Mouse (Mus musculus) layer of hippocampus, adult 2 months (tissue): ENCODE results near the gene Zfp652. TPM values are rescaled to one million over a fixed set of nuclear protein-coding genes. Genes with fewer than 3 reads are reported as not detected.
A peak's percentile ranks its signal among the peaks of the same experiment; 100 is the strongest.

Experiments
- DNase-seq, 2 experiments: peaks; one replicate each; pipeline ENCODE4 v3.0.0; 2022; ENCODE audit warnings: low spot score in 2 of 2
- H3K27ac ChIP-seq: fragments of 200-600 bp; 2 replicates; pipeline ENCODE4 v1.8.1; 2022
- H3K4me3 ChIP-seq: fragments of 200-600 bp; 2 replicates; pipeline ENCODE4 v1.8.1; 2022; ENCODE audit warnings: mild to moderate bottlenecking
- CTCF ChIP-seq: fragments of 200-600 bp; conservative IDR thresholded peaks from 2 replicates; pipeline ENCODE4 v1.8.1; 2022; ENCODE audit warnings: antibody characterized with exemption, mild to moderate bottlenecking, moderate library complexity
- total RNA-seq, 2 experiments: library from RNA; stranded (reverse); gene quantifications; 2 replicates each; pipeline ENCODE4 v1.2.3; 2021

Gene Zfp652
- total RNA-seq, 2 experiments from 2014 or later: 49.0 to 50.5 TPM

GRCm38 (mm10) chr11:95826317-95827167, 114.1 kb downstream of the Zfp652 start:
- H3K4me3 ChIP-seq: no peak overlapping the region
- DNase-seq: no peak
- TF ChIP-seq CTCF: no peak
- no peak overlapping the region for H3K27ac ChIP-seq

GRCm38 (mm10) chr11:95827168-95827447, 114.6 kb downstream of the Zfp652 start:
- no peak overlapping the region for H3K27ac ChIP-seq
- TF ChIP-seq CTCF: no peak
- no peak overlapping the region for H3K4me3 ChIP-seq
- DNase-seq: no peak

GRCm38 (mm10) chr11:95827464-95828085, 115.1 kb downstream of the Zfp652 start:
- peak; percentile 94 for TF ChIP-seq CTCF
- DNase-seq: peak; percentile 39 to 65
- Histone ChIP-seq H3K27ac (no peak overlapping the region), H3K4me3 (no peak overlapping the region)

GRCm38 (mm10) chr11:95828181-95828964, 115.9 kb downstream of the Zfp652 start:
- TF ChIP-seq CTCF: no peak
- H3K4me3 ChIP-seq: no peak overlapping the region
- no peak overlapping the region for H3K27ac ChIP-seq
- DNase-seq: no peak

- DNase-seq: no peak
- no peak overlapping the region for H3K27ac ChIP-seq
- no peak overlapping the region for H3K4me3 ChIP-seq
- TF ChIP-seq CTCF: no peak
Observed at GRCm38 (mm10) chr11:95829526-95830050, 117.1 kb downstream of the Zfp652 start.

- TF ChIP-seq CTCF: no peak
- Histone ChIP-seq H3K27ac (no peak overlapping the region), H3K4me3 (no peak overlapping the region)
- no peak for DNase-seq
Observed at GRCm38 (mm10) chr11:95830411-95831275, 118.2 kb downstream of the Zfp652 start.

- DNase-seq: no peak
- H3K4me3 ChIP-seq: no peak overlapping the region
- no peak overlapping the region for H3K27ac ChIP-seq
- TF ChIP-seq CTCF: no peak
Observed at GRCm38 (mm10) chr11:95831276-95831619, 118.8 kb downstream of the Zfp652 start.

- Histone ChIP-seq H3K27ac (no peak overlapping the region), H3K4me3 (no peak overlapping the region)
- peak; percentile 29; the same call in 1 of the 2 replicates for TF ChIP-seq CTCF
- no peak for DNase-seq
Observed at GRCm38 (mm10) chr11:95831641-95832040, 119.2 kb downstream of the Zfp652 start.

GRCm38 (mm10) chr11:95832129-95833005, 119.9 kb downstream of the Zfp652 start:
- H3K27ac ChIP-seq: no peak overlapping the region
- no peak overlapping the region for H3K4me3 ChIP-seq
- TF ChIP-seq CTCF: no peak
- DNase-seq: no peak

- no peak overlapping the region for H3K27ac ChIP-seq
- no peak for DNase-seq
- no peak overlapping the region for H3K4me3 ChIP-seq
- TF ChIP-seq CTCF: no peak
Observed at GRCm38 (mm10) chr11:95833006-95833570, 120.6 kb downstream of the Zfp652 start.

GRCm38 (mm10) chr11:95833631-95834142, 121.2 kb downstream of the Zfp652 start:
- H3K27ac ChIP-seq: peak overlapping the region; percentile 33; the same call in 1 of the 2 replicates
- DNase-seq: no peak
- H3K4me3 ChIP-seq: no peak overlapping the region
- TF ChIP-seq CTCF: no peak
